Mouse (Mus musculus): ENCODE measurements around the gene Kpna4.

DNA sequence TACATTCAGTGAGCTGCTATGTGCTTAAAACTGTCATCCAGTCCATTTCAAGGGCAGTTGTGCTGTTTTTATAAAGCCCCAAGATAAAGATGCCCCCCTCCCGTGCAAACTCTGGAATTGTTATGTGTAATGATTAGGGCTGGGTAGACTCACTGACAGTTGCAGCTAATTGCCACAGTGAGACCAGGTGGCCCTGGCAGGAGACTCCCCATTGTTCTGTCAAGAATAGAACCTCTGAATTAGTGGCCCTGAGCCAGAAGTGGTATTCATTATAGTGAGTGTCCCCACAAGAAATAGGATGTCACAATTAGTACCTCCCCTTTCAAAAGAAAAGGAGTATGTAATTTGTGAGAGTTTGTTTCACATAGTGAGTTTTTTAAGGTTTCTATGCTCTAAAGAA is 48.3 kb upstream of the Kpna4 start:
- TF ChIP-seq ZMIZ1 (IDR thresholded peaks at IDR 0.05; ENCODE audit: low read depth, low read length) (no peak), CTCF (IDR thresholded peaks at IDR 0.05 in 2 of 3, conservative IDR thresholded peaks at IDR 0.05 in 1 of 3; ENCODE audit: control insufficient read depth in 1 of 3, insufficient read depth in 1 of 3, low read depth in 2 of 3, low read length in 3 of 3, poor library complexity in 1 of 3, severe bottlenecking in 1 of 3) (no peak), EP300 (IDR thresholded peaks at IDR 0.05; ENCODE audit: low read depth in 1 of 2, low read length in 2 of 2) (no peak), USF1 (IDR thresholded peaks at IDR 0.05; ENCODE audit: low read depth, low read length) (no peak), TAL1 (IDR thresholded peaks at IDR 0.05; ENCODE audit: low read length) (no peak), POLR2A (IDR thresholded peaks at IDR 0.05; ENCODE audit: control insufficient read depth in 1 of 2, insufficient read depth in 1 of 2, low read depth in 1 of 2, low read length in 2 of 2, poor library complexity in 1 of 2) (no peak), MAZ (IDR thresholded peaks at IDR 0.05; ENCODE audit: low read depth, low read length) (no peak), NRF1 (IDR thresholded peaks at IDR 0.05; ENCODE audit: insufficient read depth, low read depth, low read length, poor library complexity, severe bottlenecking) (no peak), GABPA (IDR thresholded peaks at IDR 0.05; ENCODE audit: low read depth, low read length) (no peak), UBTF (IDR thresholded peaks at IDR 0.05; ENCODE audit: borderline replicate concordance, insufficient read depth, low read depth, low read length) (no peak), CHD1 (IDR thresholded peaks at IDR 0.05; ENCODE audit: low read depth, low read length) (no peak), SMC3 (IDR thresholded peaks at IDR 0.05; ENCODE audit: low read depth, low read length) (no peak), MAX (IDR thresholded peaks at IDR 0.05; ENCODE audit: low read length) (no peak)

Measured in MEL (cell line).